Mouse (Mus musculus): Measurements from ENCODE around the gene Wbp11. TPM values are rescaled to one million over a fixed set of nuclear protein-coding genes. Genes with fewer than 3 reads are reported as not detected.

The Wbp11 gene
- polyA plus RNA-seq, 1 experiment from 2014 or later = 107 TPM

DNA sequence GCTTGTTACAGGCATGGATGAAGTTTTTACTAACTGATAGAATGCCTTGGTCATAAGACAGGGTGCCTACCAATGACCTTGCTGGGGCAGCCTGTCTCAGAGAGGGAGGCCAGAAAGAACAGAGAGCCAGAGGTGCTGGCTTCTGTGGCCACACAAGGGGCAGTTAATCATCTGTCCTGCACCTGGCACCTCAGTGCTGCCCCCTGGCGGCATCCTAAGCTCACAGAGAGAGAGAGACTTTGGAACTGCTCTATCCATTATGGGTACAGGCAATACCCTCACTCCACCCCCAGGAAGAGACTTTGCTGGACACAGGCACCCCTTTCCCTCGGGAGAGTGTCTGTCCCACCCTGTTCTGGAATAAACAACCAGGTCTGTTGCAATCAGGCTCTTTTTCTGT, 19.8 kb upstream of the Wbp11 start:
- H3K4me1 ChIP-seq (replicated peaks; ENCODE audit: control insufficient read depth, insufficient read depth, low read length) = peaks cover 3% of the 10 kb centered on the region
- ATAC-seq (ENCODE audit: low read depth) = no peak
- H3K4me2 ChIP-seq (ENCODE audit: low read depth, low read length) = no peak overlapping the region
- H3K9ac ChIP-seq (ENCODE audit: low read length) = no peak overlapping the region
- 0% methylated on average over 2 of the region's 2 CpGs for WGBS
- H3K27me3 ChIP-seq (ENCODE audit: control insufficient read depth, insufficient read depth, low read depth, low read length) = no peaks in the 10 kb centered on the region
- no peak overlapping the region for H3K27ac ChIP-seq (ENCODE audit: low read length)
- H3K36me3 ChIP-seq (ENCODE audit: control insufficient read depth, insufficient read depth, low read length) = no peaks in the 10 kb centered on the region
- H3K9me3 ChIP-seq (ENCODE audit: control insufficient read depth, low read length) = no peaks in the 10 kb centered on the region
- H3K4me3 ChIP-seq (ENCODE audit: low read length) = no peak overlapping the region

DNA sequence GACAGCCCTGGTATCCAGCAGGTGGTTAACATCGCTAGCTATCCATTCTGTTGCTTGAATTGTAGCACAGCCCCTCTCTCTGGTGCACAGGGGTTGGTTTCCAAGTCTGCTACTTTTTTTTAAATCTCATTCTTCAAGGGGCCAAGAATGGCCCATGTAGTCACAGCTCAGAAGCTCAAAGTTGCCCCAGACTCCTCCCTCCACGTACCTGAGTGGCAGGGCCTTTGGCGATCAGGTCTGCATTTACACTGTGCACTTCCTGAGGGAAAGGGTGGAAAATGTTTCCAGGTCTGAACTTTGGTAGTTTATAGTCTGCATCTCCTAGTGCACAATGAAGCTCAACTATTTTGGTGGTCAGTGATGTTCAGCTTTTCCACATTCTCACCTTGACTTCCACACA, 19.2 kb upstream of the Wbp11 start:
- WGBS = 93% methylated on average over 3 of the region's 3 CpGs
- Histone ChIP-seq H3K4me1 (replicated peaks; ENCODE audit: control insufficient read depth, insufficient read depth, low read length) (no peaks in the 10 kb centered on the region), H3K27ac (ENCODE audit: low read length) (no peak overlapping the region), H3K27me3 (ENCODE audit: control insufficient read depth, insufficient read depth, low read depth, low read length) (no peaks in the 10 kb centered on the region), H3K4me3 (ENCODE audit: low read length) (no peak overlapping the region), H3K9me3 (ENCODE audit: control insufficient read depth, low read length) (no peaks in the 10 kb centered on the region), H3K9ac (ENCODE audit: low read length) (no peak overlapping the region), H3K4me2 (ENCODE audit: low read depth, low read length) (no peak overlapping the region), H3K36me3 (ENCODE audit: control insufficient read depth, insufficient read depth, low read length) (no peaks in the 10 kb centered on the region)
- no peak for ATAC-seq (ENCODE audit: low read depth)

- H3K9me3 ChIP-seq (ENCODE audit: control insufficient read depth, low read length) = no peaks in the 10 kb centered on the region
- no peak overlapping the region for H3K4me3 ChIP-seq (ENCODE audit: low read length)
- no peak overlapping the region for H3K27ac ChIP-seq (ENCODE audit: low read length)
- WGBS = 70% methylated on average over 5 of the region's 5 CpGs
- H3K9ac ChIP-seq (ENCODE audit: low read length) = no peak overlapping the region
- no peaks in the 10 kb centered on the region for H3K36me3 ChIP-seq (ENCODE audit: control insufficient read depth, insufficient read depth, low read length)
- no peaks in the 10 kb centered on the region for H3K27me3 ChIP-seq (ENCODE audit: control insufficient read depth, insufficient read depth, low read depth, low read length)
- no peak for ATAC-seq (ENCODE audit: low read depth)
- no peak overlapping the region for H3K4me2 ChIP-seq (ENCODE audit: low read depth, low read length)
- no peaks in the 10 kb centered on the region for H3K4me1 ChIP-seq (replicated peaks; ENCODE audit: control insufficient read depth, insufficient read depth, low read length)
Measured at GRCm38 (mm10) chr6:136845706-136846480, 17.9 kb upstream of the Wbp11 start.

- no peaks in the 10 kb centered on the region for H3K4me1 ChIP-seq (replicated peaks; ENCODE audit: control insufficient read depth, insufficient read depth, low read length)
- ATAC-seq (ENCODE audit: low read depth) = no peak
Measured at GRCm38 (mm10) chr6:136844903-136845302, 16.9 kb upstream of the Wbp11 start.

DNA sequence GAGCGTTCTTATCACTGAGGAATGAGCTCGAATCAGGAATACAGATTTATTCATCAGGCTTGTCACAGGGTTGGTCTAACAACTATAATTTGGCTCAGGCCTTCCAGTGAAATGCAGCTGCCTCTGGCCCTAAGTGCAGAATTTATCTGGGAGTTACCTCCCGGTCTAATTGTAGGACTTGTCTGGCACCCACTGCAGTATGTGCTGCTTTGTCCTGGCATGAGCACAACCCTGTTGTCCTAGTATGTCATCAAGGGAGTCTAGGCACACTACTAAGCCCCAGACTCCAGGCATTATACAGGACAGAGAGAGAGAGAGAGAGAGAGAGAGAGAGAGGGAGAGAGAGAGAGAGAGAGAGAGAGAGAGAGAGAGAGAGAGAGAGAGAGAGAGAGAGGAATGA, 9.3 kb upstream of the Wbp11 start:
- no peaks in the 10 kb centered on the region for H3K36me3 ChIP-seq (ENCODE audit: control insufficient read depth, insufficient read depth, low read length)
- no peak overlapping the region for H3K27ac ChIP-seq (ENCODE audit: low read length)
- no peaks in the 10 kb centered on the region for H3K9me3 ChIP-seq (ENCODE audit: control insufficient read depth, low read length)
- no peak overlapping the region for H3K4me3 ChIP-seq (ENCODE audit: low read length)
- WGBS = 65% methylated on average over 3 of the region's 3 CpGs
- no peak for ATAC-seq (ENCODE audit: low read depth)
- no peak overlapping the region for H3K9ac ChIP-seq (ENCODE audit: low read length)
- H3K27me3 ChIP-seq (ENCODE audit: control insufficient read depth, insufficient read depth, low read depth, low read length) = no peaks in the 10 kb centered on the region
- no peaks in the 10 kb centered on the region for H3K4me1 ChIP-seq (replicated peaks; ENCODE audit: control insufficient read depth, insufficient read depth, low read length)
- no peak overlapping the region for H3K4me2 ChIP-seq (ENCODE audit: low read depth, low read length)

More at GRCm38 (mm10) chr6:136844903-136845302, 16.9 kb upstream of the Wbp11 start:
- H3K9me3 ChIP-seq (ENCODE audit: control insufficient read depth, low read length) = no peaks in the 10 kb centered on the region
- H3K27me3 ChIP-seq (ENCODE audit: control insufficient read depth, insufficient read depth, low read depth, low read length) = no peaks in the 10 kb centered on the region
- no peaks in the 10 kb centered on the region for H3K36me3 ChIP-seq (ENCODE audit: control insufficient read depth, insufficient read depth, low read length)
- WGBS = 53% methylated on average over 2 of the region's 2 CpGs
- H3K9ac ChIP-seq (ENCODE audit: low read length) = no peak overlapping the region
- no peak overlapping the region for H3K4me3 ChIP-seq (ENCODE audit: low read length)
- no peak overlapping the region for H3K27ac ChIP-seq (ENCODE audit: low read length)
- H3K4me2 ChIP-seq (ENCODE audit: low read depth, low read length) = no peak overlapping the region

DNA sequence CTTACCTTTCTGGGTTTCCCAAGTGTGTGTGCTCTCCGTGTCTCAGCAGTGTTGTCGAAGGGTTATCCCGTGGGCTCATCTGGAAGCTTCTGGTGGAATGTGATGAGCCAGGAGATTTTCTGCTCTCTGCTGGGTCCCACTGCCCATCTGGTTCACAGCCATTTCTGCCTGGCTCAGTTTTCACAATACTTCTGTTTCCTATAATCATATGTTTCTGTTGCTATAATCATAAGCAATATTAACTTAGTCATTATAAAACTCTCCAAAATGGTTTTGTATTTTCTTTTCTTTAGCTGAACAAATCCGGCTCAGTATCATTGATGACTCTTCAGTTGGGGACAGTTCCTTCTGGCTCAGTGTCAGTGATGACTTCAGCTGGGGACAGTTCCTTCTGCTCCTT, 7.3 kb upstream of the Wbp11 start, which contains the start of gene Smco3:
TSS of gene Smco3 (minus strand) at position 101 of the 400 bp plus-strand sequence.
- ATAC-seq (ENCODE audit: low read depth) = no peak
- H3K4me1 ChIP-seq (replicated peaks; ENCODE audit: control insufficient read depth, insufficient read depth, low read length) = no peaks in the 10 kb centered on the region
- H3K9ac ChIP-seq (ENCODE audit: low read length) = no peak within 1 kb of the TSS
- H3K36me3 ChIP-seq (ENCODE audit: control insufficient read depth, insufficient read depth, low read length) = no peaks in the 10 kb centered on the region
- H3K27me3 ChIP-seq (ENCODE audit: control insufficient read depth, insufficient read depth, low read depth, low read length) = no peaks in the 10 kb centered on the region
- 33% methylated on average over 4 of the region's 4 CpGs for WGBS
- no peaks in the 10 kb centered on the region for H3K9me3 ChIP-seq (ENCODE audit: control insufficient read depth, low read length)
- H3K4me2 ChIP-seq (ENCODE audit: low read depth, low read length) = no peak within 1 kb of the TSS
- H3K27ac ChIP-seq (ENCODE audit: low read length) = no peak within 1 kb of the TSS
- peak within 1 kb of the TSS; percentile 23 for H3K4me3 ChIP-seq (ENCODE audit: low read length)

DNA sequence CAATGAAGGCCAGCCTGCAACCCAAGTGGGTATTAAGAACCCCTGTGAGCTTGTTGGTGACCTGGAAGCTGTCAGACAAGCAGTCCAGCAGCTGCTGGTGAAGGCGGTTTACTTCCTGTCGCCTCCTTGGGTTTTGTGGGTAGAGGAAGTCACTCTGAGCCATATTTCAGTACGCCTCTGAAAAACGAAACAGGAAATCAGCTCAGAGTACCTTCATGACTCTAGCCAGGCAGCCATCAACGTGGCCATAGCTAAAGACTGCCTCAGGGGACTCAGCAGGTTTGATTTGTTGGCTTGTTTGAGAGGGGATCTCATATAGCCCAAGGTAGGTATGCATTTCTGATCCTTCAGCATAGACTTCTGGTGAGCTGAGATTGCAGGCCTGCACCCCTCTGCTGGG, 3.7 kb upstream of the Wbp11 start:
- 63% methylated on average over 5 of the region's 5 CpGs for WGBS

GRCm38 (mm10) chr6:136828681-136829080, 648 bp upstream of the Wbp11 start:
- 34% methylated on average over 4 of the region's 4 CpGs for WGBS
- peaks cover 5% of the 10 kb centered on the region; the same call in 1 of the 2 replicates for H3K4me1 ChIP-seq (replicated peaks; ENCODE audit: control insufficient read depth, insufficient read depth, low read length)
- no peaks in the 10 kb centered on the region for H3K27me3 ChIP-seq (ENCODE audit: control insufficient read depth, insufficient read depth, low read depth, low read length)
- H3K4me3 ChIP-seq (ENCODE audit: low read length) = peak overlapping the region; percentile 52
- H3K9me3 ChIP-seq (ENCODE audit: control insufficient read depth, low read length) = no peaks in the 10 kb centered on the region
- H3K9ac ChIP-seq (ENCODE audit: low read length) = peak overlapping the region; percentile 56
- H3K4me2 ChIP-seq (ENCODE audit: low read depth, low read length) = peak overlapping the region; percentile 54
- peaks cover 9% of the 10 kb centered on the region; the same call in 1 of the 2 replicates for H3K36me3 ChIP-seq (ENCODE audit: control insufficient read depth, insufficient read depth, low read length)
- peak overlapping the region; percentile 69; the same call in 1 of the 2 replicates for H3K27ac ChIP-seq (ENCODE audit: low read length)
- no peak for ATAC-seq (ENCODE audit: low read depth)

More for the DNA sequence above, 3.7 kb upstream of the Wbp11 start:
- peaks cover 3% of the 10 kb centered on the region; the same call in 1 of the 2 replicates for H3K4me1 ChIP-seq (replicated peaks; ENCODE audit: control insufficient read depth, insufficient read depth, low read length)
- ATAC-seq (ENCODE audit: low read depth) = no peak
- no peak overlapping the region for H3K4me2 ChIP-seq (ENCODE audit: low read depth, low read length)
- no peaks in the 10 kb centered on the region for H3K27me3 ChIP-seq (ENCODE audit: control insufficient read depth, insufficient read depth, low read depth, low read length)
- no peak overlapping the region for H3K9ac ChIP-seq (ENCODE audit: low read length)
- no peak overlapping the region for H3K4me3 ChIP-seq (ENCODE audit: low read length)
- no peak overlapping the region for H3K27ac ChIP-seq (ENCODE audit: low read length)
- H3K36me3 ChIP-seq (ENCODE audit: control insufficient read depth, insufficient read depth, low read length) = no peaks in the 10 kb centered on the region
- no peaks in the 10 kb centered on the region for H3K9me3 ChIP-seq (ENCODE audit: control insufficient read depth, low read length)

- no peaks in the 10 kb centered on the region for H3K9me3 ChIP-seq (ENCODE audit: control insufficient read depth, low read length)
- peak within 1 kb of the TSS; percentile 100 for H3K9ac ChIP-seq (ENCODE audit: low read length)
- H3K36me3 ChIP-seq (ENCODE audit: control insufficient read depth, insufficient read depth, low read length) = peaks cover 16% of the 10 kb centered on the region
- 0% methylated on average over 34 of the region's 34 CpGs for WGBS
- peak within 1 kb of the TSS; percentile 81 for H3K4me2 ChIP-seq (ENCODE audit: low read depth, low read length)
- no peak for ATAC-seq (ENCODE audit: low read depth)
- H3K4me1 ChIP-seq (replicated peaks; ENCODE audit: control insufficient read depth, insufficient read depth, low read length) = peaks cover 5% of the 10 kb centered on the region; the same call in 1 of the 2 replicates
- H3K27me3 ChIP-seq (ENCODE audit: control insufficient read depth, insufficient read depth, low read depth, low read length) = no peaks in the 10 kb centered on the region
- peak within 1 kb of the TSS; percentile 100 for H3K4me3 ChIP-seq (ENCODE audit: low read length)
- peak within 1 kb of the TSS; percentile 70 for H3K27ac ChIP-seq (ENCODE audit: low read length)
Measured at GRCm38 (mm10) chr6:136827516-136827880, 535 bp downstream of the Wbp11 start, which contains the start of gene BC049715. Gene BC049715 (plus strand): TSS chr6:136827626.

Data from lung, embryonic 16.5 days (tissue).